Mouse (Mus musculus) spleen, embryonic (tissue): ENCODE results near the gene Gm28036.

Source experiments
- CTCF ChIA-PET: fragments of 350-600 bp; sonication (Branson Sonifier 250); formaldehyde crosslinking; loops from one replicate; lab custom pipeline; 2022; lab: Charles Lee

The Gm28036 gene

GRCm38 (mm10) chr2:156126992-156127391 is at the start of gene Gm28036:
Gm28036 (minus strand) TSS chr2:156127092.
- CTCF ChIA-PET, result no interaction called here

- CTCF ChIA-PET, result interaction anchor here (0.6 kb wide), 1 partner anchor 39 kb away, joined by 13 read pairs; no protein-coding TSS in a partner anchor
These were observed 39.7 kb upstream of the Gm28036 start for GRCm38 (mm10) chr2:156166557-156166956.

GRCm38 (mm10) chr2:156165478-156165877 is 38.6 kb upstream of the Gm28036 start:
- CTCF ChIA-PET, result interaction anchor here (0.5 to 1.3 kb wide), 4 partner anchors 15 to 262 kb away, joined by 3 to 12 read pairs (median 6); no protein-coding TSS in a partner anchor

GRCm38 (mm10) chr2:156151538-156151937 is 24.6 kb upstream of the Gm28036 start:
- CTCF ChIA-PET, result interaction anchor here (0.7 to 1.6 kb wide), 2 partner anchors 13 to 122 kb away, joined by 3 read pairs; no protein-coding TSS in a partner anchor

- CTCF ChIA-PET, result interaction anchor here (1.1 kb wide), 1 partner anchor 37 kb away, joined by 3 read pairs; no protein-coding TSS in a partner anchor
These were observed 20.5 kb upstream of the Gm28036 start for GRCm38 (mm10) chr2:156147316-156147915.

- CTCF ChIA-PET, result interaction anchor here (1.1 kb wide), 1 partner anchor 36 kb away, joined by 3 read pairs; no protein-coding TSS in a partner anchor
These were observed 19.5 kb upstream of the Gm28036 start for GRCm38 (mm10) chr2:156146272-156146989.

GRCm38 (mm10) chr2:156145486-156146130 is 18.7 kb upstream of the Gm28036 start:
- CTCF ChIA-PET, result interaction anchor here (0.6 kb wide), 1 partner anchor 148 kb away, joined by 3 read pairs; no protein-coding TSS in a partner anchor

- CTCF ChIA-PET, result no interaction called here
These were observed 17.2 kb upstream of the Gm28036 start, which contains the start of the genes Romo1 and Nfs1 for GRCm38 (mm10) chr2:156143953-156144724. Romo1 (plus strand) TSS chr2:156144039. Nfs1 (minus strand) TSS chr2:156144186.

- CTCF ChIA-PET, result interaction anchor here (0.7 kb wide), 1 partner anchor 125 kb away, joined by 3 read pairs; no protein-coding TSS in a partner anchor
These were observed 16.5 kb upstream of the Gm28036 start for GRCm38 (mm10) chr2:156143367-156143766.

- CTCF ChIA-PET, result interaction anchor here (0.7 kb wide), 1 partner anchor 125 kb away, joined by 3 read pairs; no protein-coding TSS in a partner anchor
These were observed 15.9 kb upstream of the Gm28036 start for GRCm38 (mm10) chr2:156142820-156143219.

GRCm38 (mm10) chr2:156135695-156136094 is 8.8 kb upstream of the Gm28036 start:
- CTCF ChIA-PET, result no interaction called here

- CTCF ChIA-PET, result no interaction called here
These were observed 7.3 kb upstream of the Gm28036 start for GRCm38 (mm10) chr2:156134161-156134560.

GRCm38 (mm10) chr2:156123731-156124130 is 3.2 kb downstream of the Gm28036 start:
- CTCF ChIA-PET, result no interaction called here

GRCm38 (mm10) chr2:156119566-156119965 is 7.3 kb downstream of the Gm28036 start:
- CTCF ChIA-PET, result no interaction called here

- CTCF ChIA-PET, result interaction anchor here (0.7 kb wide), 1 partner anchor 405 kb away, joined by 3 read pairs; no protein-coding TSS in a partner anchor
These were observed 14.8 kb downstream of the Gm28036 start for GRCm38 (mm10) chr2:156112080-156112423.

GRCm38 (mm10) chr2:156111358-156112079 is 15.4 kb downstream of the Gm28036 start, which contains the start of the genes Cpne1 and Rbm12:
Cpne1 (minus strand) TSS chr2:156111965.
Rbm12 (minus strand) TSS chr2:156111978.
- CTCF ChIA-PET, result interaction anchor here (0.6 to 1.1 kb wide), 4 partner anchors 22 to 404 kb away, joined by 3 to 4 read pairs (median 4); no protein-coding TSS in a partner anchor

GRCm38 (mm10) chr2:156110627-156111357 is 16.1 kb downstream of the Gm28036 start:
- CTCF ChIA-PET, result interaction anchor here (0.6 to 1.1 kb wide), 3 partner anchors 23 to 80 kb away, joined by 3 to 4 read pairs (median 4); no protein-coding TSS in a partner anchor

- CTCF ChIA-PET, result no interaction called here
These were observed 35.0 kb downstream of the Gm28036 start for GRCm38 (mm10) chr2:156091926-156092325.

- CTCF ChIA-PET, result no interaction called here
These were observed 37.1 kb downstream of the Gm28036 start for GRCm38 (mm10) chr2:156089799-156090198.
